Mouse (Mus musculus) gastrocnemius, postnatal 4 days (tissue): ENCODE results near the gene Olfr221. TPM values are rescaled to one million over a fixed set of nuclear protein-coding genes. Genes with fewer than 3 reads are reported as not detected.
"Not testable (repeated sequence)": the region's sequence is repeated elsewhere in the genome, so short reads cannot be mapped to it uniquely, and the experiment has no call there.

Source experiments
- DNase-seq, 2 experiments: peaks; one replicate each; pipeline ENCODE4 v3.0.0; 2021 to 2022; ENCODE audit warnings: low spot score in 2 of 2, mixed read lengths in 2 of 2
- long read RNA-seq, 2 experiments: library from polyadenylated mRNA; stranded (forward); transcript quantifications; one replicate each; pipeline ENCODE4 v2.0.0; 2021
- total RNA-seq, 2 experiments: library from RNA; stranded (reverse); gene quantifications; 2 replicates each; pipeline ENCODE4 v1.2.3; 2021

Gene Olfr221
- not detected for total RNA-seq
- long read RNA-seq, experiment 1: 0 reads
- long read RNA-seq, experiment 2: 0 reads

DNA sequence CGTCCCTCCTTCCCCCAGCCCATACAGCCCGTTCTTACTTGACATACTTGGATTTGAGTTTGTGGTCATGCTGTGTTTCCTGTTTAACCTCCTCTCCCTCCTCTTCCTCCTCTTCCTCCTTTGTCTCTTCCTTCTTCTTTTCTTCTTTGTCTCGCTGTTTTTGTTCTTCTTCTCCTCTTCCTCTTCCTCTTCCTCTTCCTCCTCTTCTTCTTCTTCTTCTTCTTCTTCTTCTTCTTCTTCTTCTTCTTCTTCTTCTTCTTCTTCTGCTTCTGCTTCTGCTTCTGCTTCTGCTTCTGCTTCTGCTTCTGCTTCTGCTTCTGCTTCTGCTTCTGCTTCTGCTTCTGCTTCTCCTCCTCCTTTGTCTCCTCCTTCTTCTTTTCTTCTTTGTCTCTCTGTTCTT lies at the start of gene Olfr221:
Gene Olfr221 (minus strand): TSS at position 101 of the 400 bp plus-strand sequence.
- not testable (repeated sequence) for DNase-seq

- no peak for DNase-seq
Observed at GRCm38 (mm10) chr14:52083083-52083482, 40.8 kb upstream of the Olfr221 start.

- no peak for DNase-seq
Observed at GRCm38 (mm10) chr14:52071599-52072137, 29.4 kb upstream of the Olfr221 start.

DNA sequence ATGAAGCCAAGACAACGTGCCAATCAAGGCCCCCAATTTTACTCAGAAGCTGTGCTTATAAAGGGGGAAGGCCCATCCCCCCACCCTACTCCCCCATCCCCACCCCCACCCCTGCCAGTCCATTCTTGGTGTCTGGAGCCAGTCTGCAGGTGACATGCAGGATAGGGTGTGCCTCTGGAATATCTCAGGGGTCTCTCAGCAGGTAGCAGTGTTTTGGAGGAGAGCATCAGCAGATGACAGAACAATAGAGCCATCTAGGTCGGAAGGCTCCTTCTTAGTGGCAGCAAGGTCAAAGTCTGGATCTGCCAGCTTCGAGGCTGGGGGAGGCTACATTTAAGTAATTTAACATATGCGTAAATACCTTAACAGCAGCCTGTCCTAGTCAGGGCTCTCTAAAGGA lies 23.9 kb upstream of the Olfr221 start:
- DNase-seq: no peak

DNA sequence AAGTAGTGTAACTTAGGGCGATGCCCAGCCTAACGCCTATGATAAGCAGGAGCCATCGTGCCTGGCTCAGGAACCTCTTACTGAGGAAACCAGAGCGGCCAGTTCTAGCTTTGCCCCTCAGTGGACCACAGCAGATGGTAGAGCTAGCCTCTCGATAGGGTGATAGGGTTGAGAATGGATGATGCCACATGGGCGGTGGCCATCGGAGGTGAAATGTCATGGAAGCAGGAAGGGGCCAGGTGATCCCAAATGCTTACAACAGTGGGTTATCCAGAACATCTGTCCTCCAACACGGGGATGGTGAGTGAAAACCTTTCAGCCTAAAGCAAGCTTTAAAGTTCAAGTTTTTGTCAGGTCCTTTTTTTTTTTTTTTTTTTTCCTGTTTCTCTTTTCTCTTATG lies 19.5 kb upstream of the Olfr221 start:
- DNase-seq: no peak

DNA sequence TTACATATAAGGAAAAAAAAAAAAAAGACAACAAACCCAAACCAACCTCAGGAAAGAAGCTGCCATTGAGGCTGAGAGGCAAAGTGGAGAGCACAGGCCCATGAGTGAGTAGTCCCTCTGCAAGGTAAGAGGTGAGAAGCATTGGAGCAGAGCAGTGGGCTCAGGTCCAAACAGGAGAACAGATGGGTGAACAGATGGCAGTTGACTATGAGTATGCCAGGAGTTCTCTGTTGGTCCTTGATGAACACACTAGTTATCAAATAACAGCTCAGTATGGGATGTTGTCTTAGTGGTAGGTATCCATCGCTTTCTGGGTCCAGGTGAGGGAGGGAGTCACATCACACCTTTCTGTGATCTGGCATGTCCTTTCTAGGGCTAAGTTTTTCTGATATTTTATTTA lies 18.5 kb upstream of the Olfr221 start:
- DNase-seq: no peak

DNA sequence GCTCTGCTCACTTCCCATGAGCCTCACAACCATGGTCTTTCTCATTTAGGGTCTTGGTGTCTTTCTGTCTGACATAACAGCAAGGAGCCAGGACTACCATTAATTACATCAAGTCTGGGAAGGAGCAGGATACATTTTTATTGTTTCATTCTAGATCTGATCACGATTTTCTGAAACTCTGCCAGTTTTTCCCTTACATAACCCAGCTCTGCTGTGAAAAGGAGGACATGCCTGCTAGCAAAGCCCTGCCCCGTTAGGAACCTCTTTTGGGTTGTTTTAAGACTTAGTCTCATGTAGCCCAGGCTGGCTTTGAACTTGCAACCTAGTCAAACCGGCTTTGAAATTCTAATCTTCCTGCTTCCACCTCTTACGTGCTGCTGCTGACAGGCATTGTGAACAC lies 17.7 kb upstream of the Olfr221 start:
- DNase-seq: no peak

DNA sequence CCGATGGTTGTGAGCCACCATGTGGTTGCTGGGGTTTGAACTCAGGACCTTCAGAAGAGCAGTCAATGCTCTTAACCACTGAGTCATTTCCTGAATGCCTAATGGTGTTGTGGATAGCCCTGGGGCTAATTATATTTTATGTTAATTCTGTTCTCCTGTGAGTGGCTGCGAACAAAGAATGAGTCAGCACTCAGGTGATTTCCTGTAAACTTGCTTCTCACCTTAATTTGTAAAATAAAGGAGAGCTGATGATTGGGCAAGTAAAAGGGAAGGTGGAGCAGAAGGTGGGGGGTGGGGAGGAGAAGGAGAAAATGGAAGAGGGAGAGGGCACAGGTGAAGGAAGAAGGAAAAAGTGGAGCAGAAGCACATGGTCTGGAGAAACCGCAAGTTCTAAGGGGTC lies 10.5 kb upstream of the Olfr221 start:
- DNase-seq: not testable (repeated sequence)

GRCm38 (mm10) chr14:52045966-52046565 lies 3.8 kb upstream of the Olfr221 start:
- DNase-seq: no peak

GRCm38 (mm10) chr14:52044901-52045678 lies 2.8 kb upstream of the Olfr221 start:
- DNase-seq: no peak

GRCm38 (mm10) chr14:52043446-52043845 lies 1.2 kb upstream of the Olfr221 start:
- DNase-seq: no peak

DNA sequence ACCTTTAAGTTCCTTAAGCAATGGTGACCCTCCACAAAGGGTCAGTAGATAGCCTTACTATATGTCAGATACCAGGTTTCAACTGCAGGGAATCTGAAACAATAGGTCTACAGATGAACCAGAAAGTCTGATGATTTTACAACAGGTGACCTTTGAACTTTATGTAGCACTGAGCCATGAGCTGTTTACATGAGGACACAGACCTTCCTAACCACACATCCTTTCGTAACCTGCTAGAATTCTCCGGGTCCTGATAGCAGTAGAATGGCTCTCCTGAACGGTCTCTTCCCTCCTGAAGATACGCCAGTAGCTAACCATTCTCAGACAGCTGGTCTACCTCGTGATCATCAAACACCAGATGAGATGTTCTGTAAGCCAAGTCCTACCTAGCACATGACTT lies 2.9 kb downstream of the Olfr221 start:
- no peak for DNase-seq

- DNase-seq: no peak
Observed at GRCm38 (mm10) chr14:52035926-52036325, 6.3 kb downstream of the Olfr221 start.

DNA sequence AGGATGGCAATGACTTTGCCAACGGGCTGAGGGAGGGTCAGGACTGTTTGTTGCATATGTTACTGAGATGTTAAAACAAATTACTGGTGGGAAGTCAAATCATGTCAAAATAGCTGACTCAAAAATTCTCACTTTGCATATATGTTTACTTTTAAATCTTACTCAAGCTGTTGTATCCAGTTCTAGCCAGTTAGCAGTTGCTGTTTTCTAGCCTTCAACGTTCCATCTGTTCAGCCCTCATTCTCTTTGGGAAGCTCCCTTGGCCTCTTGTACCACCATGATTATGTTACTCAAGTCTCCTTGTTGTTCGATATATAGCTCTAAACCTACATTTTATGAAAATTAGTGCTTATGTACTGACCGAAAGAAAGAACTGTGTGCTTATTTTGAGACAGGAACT lies 15.9 kb downstream of the Olfr221 start:
- no peak for DNase-seq

DNA sequence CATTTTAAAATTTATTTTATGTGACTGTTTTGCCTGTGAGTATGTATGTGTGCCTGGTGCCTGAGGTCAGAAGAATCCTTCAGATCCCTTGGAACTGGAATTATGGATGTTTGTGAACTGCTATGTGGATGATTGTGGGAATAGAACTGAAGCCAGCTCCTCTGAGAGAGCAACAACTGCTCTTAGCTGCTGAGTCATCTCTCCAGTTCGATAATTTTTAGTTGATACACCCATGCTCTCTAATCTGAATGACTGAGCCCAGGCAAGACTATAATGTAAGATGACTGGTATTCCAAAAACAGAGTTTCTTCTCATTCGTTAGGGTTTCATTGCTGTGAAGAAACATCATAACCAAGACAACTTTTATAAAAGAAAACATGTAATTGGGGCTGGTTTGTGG lies 18.1 kb downstream of the Olfr221 start:
- DNase-seq: no peak

GRCm38 (mm10) chr14:52022709-52023459 lies 19.4 kb downstream of the Olfr221 start:
- peak; percentile 69 to 87 for DNase-seq

DNA sequence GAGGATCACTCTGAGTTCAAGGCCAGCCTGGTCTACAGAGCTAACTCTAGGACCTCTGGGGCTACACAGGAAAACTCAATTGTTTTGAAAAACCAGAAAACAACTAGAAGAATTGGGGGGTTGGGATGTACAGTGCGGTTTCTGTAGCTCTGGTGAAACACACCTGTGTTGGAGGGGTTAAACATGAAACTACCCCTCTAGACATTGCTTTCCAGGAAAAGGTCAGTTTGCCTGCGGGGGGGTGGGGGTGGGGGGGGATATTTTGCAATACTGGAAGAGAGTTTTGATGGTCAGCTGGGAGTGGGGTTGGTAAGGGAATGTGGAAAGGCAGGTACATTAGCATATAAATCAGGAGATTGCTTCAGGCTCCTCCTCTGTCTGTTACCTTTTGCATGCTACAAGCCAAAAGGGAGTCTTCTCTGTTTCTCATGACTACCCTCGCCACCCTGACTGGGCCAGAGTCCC lies 20.0 kb downstream of the Olfr221 start:
- DNase-seq: no peak

GRCm38 (mm10) chr14:52021568-52022212 lies 20.6 kb downstream of the Olfr221 start:
- no peak for DNase-seq

GRCm38 (mm10) chr14:52021138-52021529 lies 21.1 kb downstream of the Olfr221 start:
- DNase-seq: no peak

DNA sequence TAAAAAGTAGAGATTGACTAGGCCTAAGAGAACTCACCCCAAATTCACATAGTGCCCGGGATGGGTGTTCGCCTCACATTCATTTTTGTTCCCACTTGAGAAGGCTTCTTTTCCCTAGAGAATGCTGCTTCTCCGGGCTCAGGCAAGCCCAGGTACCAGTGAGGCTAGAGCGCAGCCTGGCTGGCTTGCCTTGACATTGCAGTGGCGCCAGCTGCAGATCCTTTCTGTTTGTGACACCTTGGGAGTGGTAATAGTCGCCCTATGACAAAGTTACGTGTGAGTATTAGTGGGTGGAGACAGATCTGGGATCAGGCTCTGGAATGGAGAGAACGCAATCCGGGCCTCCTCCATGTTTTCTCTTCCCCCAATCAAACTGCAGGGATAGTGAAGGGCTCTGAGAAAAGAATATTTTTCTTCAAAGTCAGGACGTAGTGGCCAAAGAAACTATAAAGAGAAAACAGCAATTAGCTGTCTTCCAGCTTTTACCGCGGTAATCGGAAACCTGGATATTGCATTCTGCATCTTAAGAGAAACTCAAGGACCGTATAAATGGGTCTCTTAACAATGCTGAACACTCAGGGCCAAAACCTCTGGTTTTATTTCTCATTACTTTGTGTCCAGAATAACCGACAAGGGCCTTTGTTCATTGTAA lies 21.6 kb downstream of the Olfr221 start, which contains the start of gene Zfp219:
Gene Zfp219 (minus strand): TSS at position 248 of the 652 bp plus-strand sequence.
- DNase-seq: peak in 1 of 2 experiments; percentile 65
